Mouse (Mus musculus): ENCODE measurements around the gene T2. TPM values are rescaled to one million over a fixed set of nuclear protein-coding genes. Genes with fewer than 3 reads are reported as not detected.

The T2 gene
- polyA plus RNA-seq, 1 experiment = 0.16 TPM

DNA sequence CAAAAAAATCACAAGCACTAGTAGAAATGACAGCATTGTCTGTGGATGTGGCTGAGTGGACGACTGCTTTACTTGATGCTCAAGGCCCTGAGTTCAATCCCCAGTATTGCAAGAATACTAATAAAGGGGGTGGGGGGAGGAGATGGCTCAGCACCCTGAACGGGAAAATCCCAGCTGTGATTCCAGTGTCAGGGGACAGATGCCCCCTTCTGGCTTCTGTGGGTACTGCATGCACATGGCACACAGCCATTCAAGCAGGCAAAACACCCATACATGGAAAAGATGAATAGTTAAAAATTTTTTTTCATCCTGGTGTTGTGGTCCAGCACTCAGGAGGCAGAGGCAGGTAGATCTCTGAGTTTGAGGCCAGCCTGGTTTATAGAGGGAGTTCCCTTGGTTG, 67.5 kb downstream of the T2 start:
- Histone ChIP-seq H3K27me3 (ENCODE audit: control insufficient read depth, insufficient read depth, low read length) (no peaks in the 10 kb centered on the region), H3K4me3 (ENCODE audit: control insufficient read depth, low read depth, low read length) (no peak overlapping the region), H3K4me1 (ENCODE audit: control insufficient read depth, insufficient read depth, low read length) (no peaks in the 10 kb centered on the region), H3K27ac (ENCODE audit: control insufficient read depth, insufficient read depth, low read depth, low read length) (no peak overlapping the region), H3K36me3 (ENCODE audit: control insufficient read depth, insufficient read depth, low read length) (no peaks in the 10 kb centered on the region)
- TF ChIP-seq CTCF (IDR thresholded peaks at IDR 0.05; ENCODE audit: control insufficient read depth, insufficient read depth, insufficient replicate concordance, low read depth, low read length) (peak; percentile 75), POLR2A (IDR thresholded peaks at IDR 0.05; ENCODE audit: control insufficient read depth, low read depth, low read length) (no peak)

DNA sequence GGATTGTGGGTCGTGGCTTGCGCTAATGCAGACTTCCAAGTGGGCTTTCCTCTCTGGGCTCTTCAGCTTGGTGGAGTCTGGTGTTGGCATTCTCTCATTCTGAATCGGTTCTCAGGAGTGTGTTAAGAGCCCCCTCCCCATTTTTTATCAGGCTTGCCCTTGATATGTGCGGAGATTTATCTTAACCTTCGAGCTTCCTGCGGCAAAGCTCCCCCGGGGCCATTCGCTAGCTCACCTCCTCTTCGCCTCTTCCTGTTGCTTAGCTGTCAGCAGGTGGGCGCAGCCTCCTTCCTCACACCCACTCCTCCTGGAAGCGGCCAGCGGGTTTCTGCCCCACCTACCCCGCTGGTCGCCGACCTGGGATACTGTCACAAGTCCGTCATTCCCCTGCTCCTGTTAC, 73.6 kb downstream of the T2 start:
- Histone ChIP-seq H3K36me3 (ENCODE audit: control insufficient read depth, insufficient read depth, low read length) (no peaks in the 10 kb centered on the region), H3K27ac (ENCODE audit: control insufficient read depth, insufficient read depth, low read depth, low read length) (no peak overlapping the region), H3K27me3 (ENCODE audit: control insufficient read depth, insufficient read depth, low read length) (peaks cover 2% of the 10 kb centered on the region; the same call in 1 of the 2 replicates), H3K4me3 (ENCODE audit: control insufficient read depth, low read depth, low read length) (no peak overlapping the region), H3K4me1 (ENCODE audit: control insufficient read depth, insufficient read depth, low read length) (peaks cover 2% of the 10 kb centered on the region; the same call in 1 of the 2 replicates)
- no peak for TF ChIP-seq POLR2A (IDR thresholded peaks at IDR 0.05; ENCODE audit: control insufficient read depth, low read depth, low read length)
- no peak for TF ChIP-seq CTCF (IDR thresholded peaks at IDR 0.05; ENCODE audit: control insufficient read depth, insufficient read depth, insufficient replicate concordance, low read depth, low read length)

DNA sequence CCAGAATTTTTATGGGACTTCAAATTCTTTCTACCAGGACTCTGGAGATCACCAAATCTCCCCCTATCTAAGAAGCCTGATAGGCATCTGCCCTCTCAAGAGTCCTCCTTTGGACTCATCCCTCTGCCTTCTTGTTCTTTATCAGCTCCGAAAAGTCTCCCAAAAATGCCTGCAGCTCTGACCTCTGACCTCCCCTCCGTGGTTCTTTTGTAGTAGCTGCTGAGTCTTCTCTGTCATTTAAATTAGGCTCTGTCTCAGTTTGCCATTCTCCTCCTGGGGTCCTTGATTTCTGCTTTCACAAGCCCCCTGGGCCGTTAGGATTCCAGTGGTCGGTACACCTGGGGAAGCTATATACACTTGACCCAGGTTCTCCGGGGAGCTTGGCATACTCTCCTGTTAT, 74.1 kb downstream of the T2 start:
- no peak overlapping the region for H3K4me3 ChIP-seq (ENCODE audit: control insufficient read depth, low read depth, low read length)

DNA sequence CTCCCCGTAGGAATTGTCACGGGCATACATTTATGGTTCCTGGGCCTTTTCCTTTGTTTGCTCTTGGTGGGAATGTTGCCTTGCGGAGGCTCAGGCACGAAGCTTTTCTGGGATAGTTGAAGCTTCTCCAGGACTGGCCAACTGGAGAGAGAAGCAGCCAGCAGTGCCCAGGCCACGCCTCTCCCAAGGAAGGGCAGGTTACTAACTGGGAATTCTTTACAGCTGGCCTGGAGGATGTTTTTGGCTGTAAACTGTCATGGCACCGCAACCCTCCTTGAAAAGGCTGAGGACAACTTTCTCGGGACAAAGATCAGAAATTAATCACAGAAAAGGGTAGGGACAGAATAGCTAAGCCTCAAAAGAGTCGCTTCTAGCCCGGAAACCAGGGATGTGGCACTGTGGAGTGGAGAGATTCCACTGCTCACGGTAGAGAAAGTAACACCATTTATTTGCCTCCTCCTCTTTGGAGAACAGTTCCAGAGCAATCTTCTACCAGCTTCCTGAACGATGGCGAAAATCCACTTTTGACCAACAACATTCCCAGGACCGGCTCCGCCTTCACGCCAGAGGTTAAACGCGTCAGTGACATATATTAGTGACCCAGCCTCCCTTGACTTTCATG, 76.5 kb downstream of the T2 start:
- peaks cover 2% of the 10 kb centered on the region for H3K27me3 ChIP-seq (ENCODE audit: control insufficient read depth, insufficient read depth, low read length)
- no peaks in the 10 kb centered on the region for H3K36me3 ChIP-seq (ENCODE audit: control insufficient read depth, insufficient read depth, low read length)
- peaks cover 2% of the 10 kb centered on the region; the same call in 1 of the 2 replicates for H3K4me1 ChIP-seq (ENCODE audit: control insufficient read depth, insufficient read depth, low read length)
- no peak overlapping the region for H3K27ac ChIP-seq (ENCODE audit: control insufficient read depth, insufficient read depth, low read depth, low read length)
- TF ChIP-seq POLR2A (IDR thresholded peaks at IDR 0.05; ENCODE audit: control insufficient read depth, low read depth, low read length) (no peak), CTCF (IDR thresholded peaks at IDR 0.05; ENCODE audit: control insufficient read depth, insufficient read depth, insufficient replicate concordance, low read depth, low read length) (no peak)
- no peak overlapping the region for H3K4me3 ChIP-seq (ENCODE audit: control insufficient read depth, low read depth, low read length)

More for the DNA sequence above, 74.1 kb downstream of the T2 start:
- Histone ChIP-seq H3K27me3 (ENCODE audit: control insufficient read depth, insufficient read depth, low read length) (peaks cover 2% of the 10 kb centered on the region), H3K4me1 (ENCODE audit: control insufficient read depth, insufficient read depth, low read length) (peaks cover 2% of the 10 kb centered on the region; the same call in 1 of the 2 replicates), H3K36me3 (ENCODE audit: control insufficient read depth, insufficient read depth, low read length) (no peaks in the 10 kb centered on the region), H3K27ac (ENCODE audit: control insufficient read depth, insufficient read depth, low read depth, low read length) (no peak overlapping the region)
- TF ChIP-seq CTCF (IDR thresholded peaks at IDR 0.05; ENCODE audit: control insufficient read depth, insufficient read depth, insufficient replicate concordance, low read depth, low read length) = no peak
- no peak for TF ChIP-seq POLR2A (IDR thresholded peaks at IDR 0.05; ENCODE audit: control insufficient read depth, low read depth, low read length)

DNA sequence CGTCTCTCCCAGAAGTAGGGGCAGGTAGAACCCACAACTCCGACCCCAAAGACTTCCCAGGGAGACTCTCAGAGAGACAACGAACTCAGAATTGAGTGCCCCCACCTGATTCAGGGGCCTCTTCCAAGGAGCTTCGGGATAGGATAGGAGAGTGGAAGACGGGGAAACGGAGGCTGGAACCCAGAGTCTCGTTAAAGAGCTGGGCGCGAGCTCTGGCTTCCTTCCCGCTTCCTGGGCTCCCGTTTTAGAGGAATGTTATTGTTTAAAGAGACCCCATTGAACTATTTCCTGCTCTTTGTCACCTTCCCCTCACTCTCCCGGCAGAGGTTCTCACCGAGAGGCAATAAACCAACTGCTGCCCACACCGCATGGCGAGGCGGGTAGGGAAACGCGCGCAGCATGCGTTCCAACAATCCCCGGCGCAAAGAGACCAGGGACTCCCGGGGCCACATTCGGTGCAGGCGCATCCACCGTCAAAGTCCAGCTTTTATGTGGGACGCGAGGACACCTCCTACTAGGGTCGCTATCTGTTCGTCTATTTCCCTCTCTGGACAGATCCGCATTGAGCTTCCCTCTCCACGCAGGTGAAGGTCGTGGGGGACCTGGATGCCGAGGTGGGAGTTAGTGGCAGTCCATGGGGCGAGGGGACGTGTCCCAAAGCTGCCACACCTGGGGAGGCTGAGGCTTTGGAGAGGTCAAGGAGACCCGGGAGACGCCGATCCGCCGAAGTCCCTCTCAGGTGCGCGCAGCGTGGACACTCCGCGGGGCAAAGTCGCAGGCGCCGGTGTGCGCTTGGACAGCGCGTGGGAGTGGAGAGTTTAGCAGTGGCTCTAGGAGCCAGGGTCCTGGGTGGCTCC, 77.6 kb downstream of the T2 start:
- Histone ChIP-seq H3K27me3 (ENCODE audit: control insufficient read depth, insufficient read depth, low read length) (peaks cover 2% of the 10 kb centered on the region), H3K4me1 (ENCODE audit: control insufficient read depth, insufficient read depth, low read length) (peaks cover 2% of the 10 kb centered on the region; the same call in 1 of the 2 replicates), H3K27ac (ENCODE audit: control insufficient read depth, insufficient read depth, low read depth, low read length) (no peak overlapping the region), H3K36me3 (ENCODE audit: control insufficient read depth, insufficient read depth, low read length) (no peaks in the 10 kb centered on the region), H3K4me3 (ENCODE audit: control insufficient read depth, low read depth, low read length) (no peak overlapping the region; the same call in 1 of the 2 replicates)
- TF ChIP-seq CTCF (IDR thresholded peaks at IDR 0.05; ENCODE audit: control insufficient read depth, insufficient read depth, insufficient replicate concordance, low read depth, low read length) (no peak), POLR2A (IDR thresholded peaks at IDR 0.05; ENCODE audit: control insufficient read depth, low read depth, low read length) (no peak)

DNA sequence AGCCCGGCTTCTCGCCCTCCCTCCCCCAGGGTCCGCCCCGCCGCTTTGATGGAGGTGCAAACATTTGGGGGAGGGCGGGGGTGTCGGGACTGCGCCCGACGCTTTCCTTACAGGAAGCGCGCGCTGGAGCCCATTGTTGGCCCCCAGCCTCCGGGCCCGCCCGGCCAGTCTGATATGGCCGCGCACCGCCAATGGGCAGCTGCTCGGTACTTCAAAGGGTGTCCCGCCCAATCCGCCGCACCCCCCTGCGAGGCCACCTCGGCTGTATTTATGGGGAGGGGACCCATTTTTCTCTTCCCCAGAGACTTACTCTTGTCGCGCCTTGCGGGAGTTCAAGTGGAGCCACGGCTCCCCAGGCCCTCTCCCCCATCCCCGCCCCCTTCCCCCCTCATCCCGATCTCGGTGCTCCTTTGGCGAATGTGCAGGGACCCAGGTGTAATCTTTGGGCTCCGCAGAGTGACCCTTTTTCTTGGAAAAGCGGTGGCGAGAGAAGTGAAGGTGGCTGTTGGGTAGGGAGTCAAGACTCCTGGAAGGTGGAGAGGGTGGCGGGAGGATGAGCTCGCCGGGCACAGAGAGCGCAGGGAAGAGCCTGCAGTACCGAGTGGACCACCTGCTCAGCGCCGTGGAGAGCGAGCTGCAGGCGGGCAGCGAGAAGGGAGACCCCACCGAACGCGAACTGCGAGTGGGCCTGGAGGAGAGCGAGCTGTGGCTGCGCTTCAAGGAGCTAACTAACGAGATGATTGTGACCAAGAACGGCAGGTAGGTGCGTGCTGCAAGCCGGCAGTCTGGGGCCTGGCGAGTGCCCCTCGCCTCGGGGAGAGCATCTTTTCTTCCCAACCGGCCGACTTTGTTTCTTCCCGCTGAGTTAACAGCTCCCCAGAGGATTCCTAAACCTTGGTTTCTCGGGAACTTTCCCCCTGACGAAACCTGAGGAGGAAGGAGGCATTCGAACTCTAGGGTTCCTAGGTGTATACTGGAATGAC, 78.5 kb downstream of the T2 start, which contains the start of gene T:
Gene T, plus strand, starts transcription at position 446 of the 983 bp plus-strand sequence.
- TF ChIP-seq POLR2A (IDR thresholded peaks at IDR 0.05; ENCODE audit: control insufficient read depth, low read depth, low read length) = no peak
- TF ChIP-seq CTCF (IDR thresholded peaks at IDR 0.05; ENCODE audit: control insufficient read depth, insufficient read depth, insufficient replicate concordance, low read depth, low read length) = no peak
- peaks cover 2% of the 10 kb centered on the region; the same call in 1 of the 2 replicates for H3K4me1 ChIP-seq (ENCODE audit: control insufficient read depth, insufficient read depth, low read length)
- H3K4me3 ChIP-seq (ENCODE audit: control insufficient read depth, low read depth, low read length) = no peak within 1 kb of the TSS; the same call in 1 of the 2 replicates
- H3K36me3 ChIP-seq (ENCODE audit: control insufficient read depth, insufficient read depth, low read length) = no peaks in the 10 kb centered on the region
- H3K27ac ChIP-seq (ENCODE audit: control insufficient read depth, insufficient read depth, low read depth, low read length) = no peak within 1 kb of the TSS
- H3K27me3 ChIP-seq (ENCODE audit: control insufficient read depth, insufficient read depth, low read length) = peaks cover 2% of the 10 kb centered on the region

Measured in testis, adult 2 months (tissue).